Mouse (Mus musculus): ENCODE measurements at regions not wholly inside any gene's neighbourhood (a gene's known extent, or its start where the extent isn't known, plus 50 kb on each side); places are given as distances from the start of the nearest gene placed in this dataset.
A peak's percentile ranks its signal among the peaks of the same experiment; 100 is the strongest.

DNA sequence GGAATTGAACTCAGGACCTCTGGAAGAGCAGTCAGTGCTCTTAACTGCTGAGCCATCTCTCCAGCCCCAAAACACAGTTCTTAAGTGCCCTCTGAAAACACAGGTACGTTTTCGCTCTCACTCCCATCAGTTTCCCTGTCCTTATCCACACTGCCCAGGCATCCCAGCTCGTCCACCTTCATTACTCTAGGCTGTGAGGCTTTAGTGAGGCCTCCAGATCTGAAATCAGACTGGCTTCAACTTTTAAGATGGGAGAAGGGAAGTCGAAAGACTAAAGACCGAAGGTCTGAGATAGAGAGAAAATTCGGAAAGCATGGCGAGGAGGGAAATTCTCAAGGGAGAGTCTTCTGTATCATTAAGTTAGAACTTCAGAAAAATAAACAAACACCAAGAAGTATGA, 54.8 kb upstream of the Tet2 start:
- Histone ChIP-seq H3K4me1 (replicated peaks; ENCODE audit: control insufficient read depth, insufficient read depth) (0 out of 2 replicates have a peak, but pooled peaks cover 2% of the 10 kb centered on the region), H3K36me3 (ENCODE audit: control insufficient read depth, insufficient read depth, low read length) (no peaks in the 10 kb centered on the region), H3K9ac (ENCODE audit: low read length) (no peak overlapping the region), H3K27me3 (ENCODE audit: control insufficient read depth, insufficient read depth, low read length) (no peaks in the 10 kb centered on the region), H3K9me3 (ENCODE audit: control insufficient read depth, low read length) (no peaks in the 10 kb centered on the region), H3K27ac (replicated peaks) (peak overlapping the region; percentile 20; the same call in 1 of the 2 replicates), H3K4me2 (replicated peaks; ENCODE audit: low read depth) (no peak overlapping the region), H3K4me3 (ENCODE audit: low read depth, low read length) (no peak overlapping the region)
- DNase-seq (ENCODE audit: low spot score) (no peak), ATAC-seq (ENCODE audit: low FRiP score, low TSS enrichment) (no peak)
- WGBS, result 88% methylated on average over 7 of the region's 7 CpGs
- TF ChIP-seq EP300 (optimal IDR thresholded peaks at IDR 0.05), result no peak
- TF ChIP-seq CTCF (IDR thresholded peaks at IDR 0.05; ENCODE audit: low read depth), result no peak

DNA sequence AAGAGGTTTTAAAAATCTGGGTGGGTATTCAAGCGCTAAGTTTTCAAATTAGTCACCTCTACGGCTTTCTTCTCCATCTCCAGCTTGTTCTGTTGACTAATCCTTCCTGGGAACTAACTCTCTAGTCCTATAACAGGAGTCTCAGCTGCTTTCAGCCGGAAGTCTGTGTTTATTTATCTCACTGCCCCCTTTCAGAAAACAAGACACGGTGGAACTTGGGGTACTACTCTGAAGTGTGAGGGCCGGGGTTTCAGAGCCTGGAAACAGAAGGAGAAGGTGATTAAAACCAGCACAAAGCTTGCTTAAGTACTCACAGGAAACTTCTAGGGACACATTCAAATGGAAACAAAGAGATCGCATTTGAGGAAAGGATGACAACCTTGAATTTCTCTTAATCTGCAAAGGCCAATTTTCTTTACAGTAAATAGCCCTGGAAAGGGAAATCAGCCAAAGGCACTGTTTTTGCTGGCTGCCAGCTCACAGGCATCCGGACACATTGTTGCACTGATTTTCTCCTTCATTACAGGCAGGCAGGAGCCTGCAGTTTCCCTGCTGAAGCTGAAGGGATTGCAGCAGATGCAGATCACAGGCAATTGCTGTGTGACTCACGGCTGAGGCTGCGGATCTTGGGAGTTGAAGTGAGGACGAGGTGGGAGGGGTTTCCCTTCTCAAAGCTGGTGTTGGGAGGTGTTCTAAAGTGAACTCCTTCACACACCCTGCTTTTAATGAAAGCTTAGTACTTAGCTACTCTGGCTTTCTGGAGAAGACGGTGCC, 55.7 kb upstream of the Tet2 start:
- no peak overlapping the region for H3K9ac ChIP-seq (ENCODE audit: low read length)
- 0 out of 2 replicates have a peak, but pooled peaks cover 2% of the 10 kb centered on the region for H3K4me1 ChIP-seq (replicated peaks; ENCODE audit: control insufficient read depth, insufficient read depth)
- WGBS, result 17% methylated on average over 11 of the region's 11 CpGs
- H3K4me2 ChIP-seq (replicated peaks; ENCODE audit: low read depth), result peak overlapping the region; percentile 27
- H3K9me3 ChIP-seq (ENCODE audit: control insufficient read depth, low read length), result no peaks in the 10 kb centered on the region
- ATAC-seq (ENCODE audit: low FRiP score, low TSS enrichment) (peak; percentile 91), DNase-seq (ENCODE audit: low spot score) (peak; percentile 74)
- TF ChIP-seq CTCF (IDR thresholded peaks at IDR 0.05; ENCODE audit: low read depth) (no peak), EP300 (optimal IDR thresholded peaks at IDR 0.05) (peak; percentile 70)
- peak overlapping the region; percentile 73 for H3K27ac ChIP-seq (replicated peaks)
- H3K4me3 ChIP-seq (ENCODE audit: low read depth, low read length), result no peak overlapping the region
- no peaks in the 10 kb centered on the region for H3K27me3 ChIP-seq (ENCODE audit: control insufficient read depth, insufficient read depth, low read length)
- no peaks in the 10 kb centered on the region for H3K36me3 ChIP-seq (ENCODE audit: control insufficient read depth, insufficient read depth, low read length)

DNA sequence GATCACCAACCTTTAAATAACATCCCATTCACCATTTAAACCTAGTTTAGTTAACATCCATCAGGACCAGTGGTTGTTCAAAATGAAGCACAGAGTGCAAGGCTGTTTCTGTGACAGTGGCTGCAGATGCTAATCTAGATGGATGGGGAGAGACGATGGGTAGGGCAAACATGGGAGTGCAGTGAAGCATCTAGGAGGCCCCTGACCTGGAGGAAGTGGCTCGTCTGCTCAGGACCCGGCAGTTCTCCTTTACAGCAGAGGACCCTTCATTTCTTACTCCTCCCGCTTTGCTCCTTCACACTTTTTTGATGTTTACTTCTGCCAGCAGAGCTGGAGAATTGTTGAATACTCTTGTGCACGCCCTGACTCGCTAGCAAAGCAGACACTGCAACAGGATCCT, 60.5 kb upstream of the Tet2 start:
- no peaks in the 10 kb centered on the region for H3K9me3 ChIP-seq (ENCODE audit: control insufficient read depth, low read length)
- TF ChIP-seq CTCF (IDR thresholded peaks at IDR 0.05; ENCODE audit: low read depth), result no peak
- TF ChIP-seq EP300 (optimal IDR thresholded peaks at IDR 0.05), result no peak
- H3K27me3 ChIP-seq (ENCODE audit: control insufficient read depth, insufficient read depth, low read length), result no peaks in the 10 kb centered on the region
- no peak overlapping the region for H3K9ac ChIP-seq (ENCODE audit: low read length)
- DNase-seq (ENCODE audit: low spot score), result no peak
- WGBS, result 63% methylated on average over 6 of the region's 6 CpGs
- H3K4me2 ChIP-seq (replicated peaks; ENCODE audit: low read depth), result no peak overlapping the region
- no peak for ATAC-seq (ENCODE audit: low FRiP score, low TSS enrichment)
- H3K4me1 ChIP-seq (replicated peaks; ENCODE audit: control insufficient read depth, insufficient read depth), result 0 out of 2 replicates have a peak, but pooled peaks cover under 1% of the 10 kb centered on the region
- H3K27ac ChIP-seq (replicated peaks), result no peak overlapping the region
- H3K36me3 ChIP-seq (ENCODE audit: control insufficient read depth, insufficient read depth, low read length), result no peaks in the 10 kb centered on the region
- H3K4me3 ChIP-seq (ENCODE audit: low read depth, low read length), result no peak overlapping the region

DNA sequence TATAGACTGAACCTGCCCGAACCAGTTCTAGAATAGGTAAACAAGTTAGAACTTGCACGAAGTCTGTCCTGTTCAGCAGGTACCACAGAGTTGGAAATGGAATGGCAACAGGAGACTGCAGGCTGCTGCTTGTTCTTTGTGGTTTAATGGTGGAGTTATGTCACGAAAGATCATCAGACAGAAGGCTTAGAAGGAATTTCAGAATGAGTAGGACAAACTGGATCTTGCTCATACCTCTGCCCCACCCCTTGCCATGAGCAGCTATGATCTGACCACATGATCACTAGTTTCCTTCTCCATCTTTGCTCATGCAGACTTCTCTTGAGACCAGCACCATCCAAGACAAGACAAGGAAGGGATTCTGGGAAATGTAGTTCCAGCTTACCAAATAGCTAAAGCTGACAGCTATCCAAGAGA, 63.9 kb upstream of the Tet2 start:
- Histone ChIP-seq H3K4me2 (replicated peaks; ENCODE audit: low read depth) (no peak overlapping the region), H3K4me3 (ENCODE audit: low read depth, low read length) (no peak overlapping the region), H3K4me1 (replicated peaks; ENCODE audit: control insufficient read depth, insufficient read depth) (no peaks in the 10 kb centered on the region), H3K9ac (ENCODE audit: low read length) (no peak overlapping the region), H3K27ac (replicated peaks) (no peak overlapping the region), H3K27me3 (ENCODE audit: control insufficient read depth, insufficient read depth, low read length) (no peaks in the 10 kb centered on the region), H3K9me3 (ENCODE audit: control insufficient read depth, low read length) (no peaks in the 10 kb centered on the region), H3K36me3 (ENCODE audit: control insufficient read depth, insufficient read depth, low read length) (no peaks in the 10 kb centered on the region)
- DNase-seq (ENCODE audit: low spot score), result no peak
- peak; percentile 53 for TF ChIP-seq EP300 (optimal IDR thresholded peaks at IDR 0.05)
- no peak for TF ChIP-seq CTCF (IDR thresholded peaks at IDR 0.05; ENCODE audit: low read depth)
- peak; percentile 60; the same call in 1 of the 2 replicates for ATAC-seq (ENCODE audit: low FRiP score, low TSS enrichment)
- WGBS, result 54% methylated on average over 3 of the region's 3 CpGs

DNA sequence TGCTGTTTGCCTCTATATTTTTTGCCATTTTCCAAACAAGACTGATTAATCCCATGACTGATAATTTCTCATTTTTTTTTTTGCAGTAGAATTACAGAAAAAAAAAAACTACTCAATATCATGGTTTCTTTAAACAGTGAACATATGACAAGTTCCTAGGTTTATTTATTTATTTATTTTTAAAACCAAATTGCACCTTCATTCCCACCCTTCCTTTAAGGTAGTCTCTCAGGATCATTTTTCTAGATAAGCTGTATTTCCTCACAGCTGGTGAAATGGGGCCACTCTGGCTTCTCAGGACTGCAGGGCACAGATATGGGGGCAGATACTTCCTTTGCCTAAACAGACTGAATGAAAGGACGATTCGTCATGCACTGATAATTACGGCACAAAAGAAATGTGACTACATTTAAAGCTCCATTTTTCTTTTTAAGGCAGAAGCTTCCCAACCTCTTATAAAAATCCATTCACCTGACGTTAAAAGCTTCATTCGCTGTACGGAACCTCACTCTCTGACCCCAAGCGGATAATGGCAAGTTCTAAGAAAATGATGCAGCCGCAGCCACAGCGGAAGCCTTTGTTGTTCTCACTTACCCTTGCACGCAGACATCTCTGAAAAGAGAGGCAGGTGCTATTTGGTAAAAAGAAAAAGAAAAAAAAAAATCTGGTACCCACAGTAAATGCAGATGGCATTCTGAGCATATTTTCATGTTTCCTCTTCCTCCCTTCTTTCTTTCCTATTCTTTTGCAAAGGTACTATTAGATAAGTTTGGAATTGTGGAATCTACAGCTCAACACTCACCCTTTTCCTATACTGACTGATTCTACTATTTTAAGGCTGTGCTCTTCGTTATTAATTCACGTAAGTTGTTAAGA, 69.1 kb upstream of the Tet2 start:
- Histone ChIP-seq H3K36me3 (ENCODE audit: control insufficient read depth, insufficient read depth, low read length) (no peaks in the 10 kb centered on the region), H3K4me1 (replicated peaks; ENCODE audit: control insufficient read depth, insufficient read depth) (no peaks in the 10 kb centered on the region), H3K27ac (replicated peaks) (no peak overlapping the region), H3K9ac (ENCODE audit: low read length) (no peak overlapping the region), H3K4me3 (ENCODE audit: low read depth, low read length) (no peak overlapping the region), H3K9me3 (ENCODE audit: control insufficient read depth, low read length) (no peaks in the 10 kb centered on the region), H3K27me3 (ENCODE audit: control insufficient read depth, insufficient read depth, low read length) (no peaks in the 10 kb centered on the region), H3K4me2 (replicated peaks; ENCODE audit: low read depth) (no peak overlapping the region)
- TF ChIP-seq EP300 (optimal IDR thresholded peaks at IDR 0.05) (no peak), CTCF (IDR thresholded peaks at IDR 0.05; ENCODE audit: low read depth) (no peak)
- no peak for ATAC-seq (ENCODE audit: low FRiP score, low TSS enrichment)
- WGBS, result 46% methylated on average over 12 of the region's 12 CpGs
- no peak for DNase-seq (ENCODE audit: low spot score)

All from stomach, postnatal 0 days (tissue).